ENCODE assay signal across 8 mouse cellular contexts in genomic region chr8:121590203-121591177, GRCm38 (mm10). TPM values are rescaled to one million over a fixed set of nuclear protein-coding genes. Genes with fewer than 3 reads are reported as not detected.
DNase-seq lines count a peak whose midpoint lies in the region; ATAC-seq and TF ChIP-seq lines count a peak whose summit lies in the region.

Gene Map1lc3b, plus strand, starts transcription at chr8:121590361.

- H3K9me3 ChIP-seq in erythroblast, embryonic 14.5 days (ENCODE audit: control insufficient read depth, low read length) = no peaks in the 10 kb centered on the region
- H3K9me3 ChIP-seq in heart, embryonic 12.5 days (replicated peaks) = no peaks in the 10 kb centered on the region
- no peaks in the 10 kb centered on the region for H3K9me3 ChIP-seq in kidney, postnatal 0 days (replicated peaks; ENCODE audit: low read length)
- H3K9me3 ChIP-seq in liver, embryonic 11.5 days (ENCODE audit: control insufficient read depth, low read length) = no peaks in the 10 kb centered on the region
- H3K9me3 ChIP-seq in stomach, embryonic 14.5 days (ENCODE audit: control insufficient read depth, low read depth, low read length) = no peaks in the 10 kb centered on the region

- H3ac ChIP-seq in C2C12 (ENCODE audit: control insufficient read depth, insufficient read length, low read depth) = peak within 1 kb of the TSS; percentile 88

- peaks cover 71% of the 10 kb centered on the region for H3K4me1 ChIP-seq in erythroblast, embryonic 14.5 days (ENCODE audit: control insufficient read depth)
- H3K4me1 ChIP-seq in heart, embryonic 12.5 days (replicated peaks) = peaks cover 24% of the 10 kb centered on the region
- peaks cover 9% of the 10 kb centered on the region for H3K4me1 ChIP-seq in kidney, postnatal 0 days (replicated peaks; ENCODE audit: insufficient read depth, low read length)
- H3K4me1 ChIP-seq in liver, embryonic 11.5 days (replicated peaks; ENCODE audit: control insufficient read depth, insufficient read depth, low read length) = peaks cover 26% of the 10 kb centered on the region
- peaks cover 12% of the 10 kb centered on the region for H3K4me1 ChIP-seq in stomach, embryonic 14.5 days (ENCODE audit: control insufficient read depth, insufficient read depth, low read length)

- H3K79me2 ChIP-seq in C2C12 (ENCODE audit: control insufficient read depth, insufficient read depth) = peaks cover 33% of the 10 kb centered on the region

- H3K4me2 ChIP-seq in heart, embryonic 12.5 days = peak within 1 kb of the TSS; percentile 97
- peak within 1 kb of the TSS; percentile 97 for H3K4me2 ChIP-seq in kidney, postnatal 0 days (ENCODE audit: low read length)
- peak within 1 kb of the TSS; percentile 95 for H3K4me2 ChIP-seq in liver, embryonic 11.5 days
- peak within 1 kb of the TSS; percentile 84 for H3K4me2 ChIP-seq in stomach, embryonic 14.5 days (replicated peaks; ENCODE audit: low read depth, low read length)

- peaks cover 23% of the 10 kb centered on the region for H3K79me3 ChIP-seq in C2C12 (ENCODE audit: low read depth)

- peak within 1 kb of the TSS; percentile 59 for H3K27ac ChIP-seq in heart, embryonic 12.5 days (ENCODE audit: poor library complexity, severe bottlenecking)
- H3K27ac ChIP-seq in kidney, postnatal 0 days = peak within 1 kb of the TSS; percentile 84
- H3K27ac ChIP-seq in liver, embryonic 11.5 days (ENCODE audit: low read depth, low read length) = peak within 1 kb of the TSS; percentile 88
- peak within 1 kb of the TSS; percentile 69 for H3K27ac ChIP-seq in stomach, embryonic 14.5 days (ENCODE audit: low read length)

- TF ChIP-seq CTCF in C2C12 (IDR thresholded peaks at IDR 0.05; ENCODE audit: control insufficient read depth, insufficient read depth, insufficient read length) = no peak
- TF ChIP-seq CTCF in brain, embryonic 14.5 days (IDR thresholded peaks at IDR 0.05; ENCODE audit: borderline replicate concordance, extremely low read depth, insufficient read depth, insufficient read length) = no peak
- no peak for TF ChIP-seq CTCF in kidney, postnatal 0 days (IDR thresholded peaks at IDR 0.05; ENCODE audit: low read depth)

- H3K36me3 ChIP-seq in C2C12 (ENCODE audit: control insufficient read depth, insufficient read depth) = peaks cover 12% of the 10 kb centered on the region
- peaks cover 43% of the 10 kb centered on the region for H3K36me3 ChIP-seq in erythroblast, embryonic 14.5 days (ENCODE audit: control insufficient read depth)
- peaks cover 22% of the 10 kb centered on the region for H3K36me3 ChIP-seq in heart, embryonic 12.5 days
- H3K36me3 ChIP-seq in kidney, postnatal 0 days (ENCODE audit: insufficient read depth, low read length) = peaks cover 13% of the 10 kb centered on the region; the same call in 1 of the 2 replicates
- peaks cover 17% of the 10 kb centered on the region; the same call in 1 of the 2 replicates for H3K36me3 ChIP-seq in liver, embryonic 11.5 days (ENCODE audit: control insufficient read depth, insufficient read depth, low read length)
- H3K36me3 ChIP-seq in stomach, embryonic 14.5 days (ENCODE audit: control insufficient read depth, insufficient read depth, low read length) = peaks cover 15% of the 10 kb centered on the region; the same call in 1 of the 2 replicates

- H3K9ac ChIP-seq in heart, embryonic 12.5 days = peak within 1 kb of the TSS; percentile 91
- peak within 1 kb of the TSS; percentile 95 for H3K9ac ChIP-seq in kidney, postnatal 0 days (ENCODE audit: low read depth, low read length)
- peak within 1 kb of the TSS; percentile 85 for H3K9ac ChIP-seq in liver, embryonic 11.5 days (ENCODE audit: low read depth, low read length)
- peak within 1 kb of the TSS; percentile 78 for H3K9ac ChIP-seq in stomach, embryonic 14.5 days (replicated peaks; ENCODE audit: low read depth, low read length)

- H3K4me3 ChIP-seq in C2C12 (ENCODE audit: insufficient read depth, poor library complexity, severe bottlenecking) = peak within 1 kb of the TSS; percentile 80
- H3K4me3 ChIP-seq in erythroblast, embryonic 14.5 days (replicated peaks) = peak within 1 kb of the TSS; percentile 100
- peak within 1 kb of the TSS; percentile 87 for H3K4me3 ChIP-seq in heart, embryonic 12.5 days
- peak within 1 kb of the TSS; percentile 91 for H3K4me3 ChIP-seq in kidney, postnatal 0 days (replicated peaks; ENCODE audit: low read depth, low read length)
- peak within 1 kb of the TSS; percentile 93 for H3K4me3 ChIP-seq in liver, embryonic 11.5 days (ENCODE audit: low read depth, low read length)
- H3K4me3 ChIP-seq in stomach, embryonic 14.5 days (ENCODE audit: low read depth, low read length) = peak within 1 kb of the TSS; percentile 87

- WGBS in heart, embryonic 12.5 days = under 1% methylated on average over 94 of the region's 94 CpGs
- under 1% methylated on average over 94 of the region's 94 CpGs for WGBS in kidney, postnatal 0 days
- WGBS in liver, embryonic 11.5 days = under 1% methylated on average over 94 of the region's 94 CpGs
- WGBS in stomach, embryonic 14.5 days = under 1% methylated on average over 94 of the region's 94 CpGs

- H3K27me3 ChIP-seq in C2C12 (ENCODE audit: control insufficient read depth, insufficient read depth, insufficient read length) = no peaks in the 10 kb centered on the region
- H3K27me3 ChIP-seq in erythroblast, embryonic 14.5 days (ENCODE audit: control insufficient read depth) = no peaks in the 10 kb centered on the region
- H3K27me3 ChIP-seq in heart, embryonic 12.5 days (replicated peaks) = no peaks in the 10 kb centered on the region
- no peaks in the 10 kb centered on the region for H3K27me3 ChIP-seq in kidney, postnatal 0 days (ENCODE audit: insufficient read depth, low read length)
- H3K27me3 ChIP-seq in liver, embryonic 11.5 days (replicated peaks; ENCODE audit: control insufficient read depth, insufficient read depth, low read length) = no peaks in the 10 kb centered on the region
- no peaks in the 10 kb centered on the region for H3K27me3 ChIP-seq in stomach, embryonic 14.5 days (ENCODE audit: control insufficient read depth, insufficient read depth, low read length)

- ATAC-seq in heart, embryonic 12.5 days (ENCODE audit: insufficient number of reproducible peaks, low FRiP score) = peak; percentile 90
- peak; percentile 85 for ATAC-seq in kidney, postnatal 0 days (replicated peaks; ENCODE audit: low FRiP score, low read depth)
- ATAC-seq in liver, embryonic 11.5 days (replicated peaks; ENCODE audit: low FRiP score) = peak; percentile 76
- ATAC-seq in stomach, embryonic 14.5 days (ENCODE audit: insufficient number of reproducible peaks, insufficient read depth, low FRiP score, low read depth) = peak; percentile 84

- TF ChIP-seq POLR2A in brain, embryonic 14.5 days (IDR thresholded peaks at IDR 0.05; ENCODE audit: borderline replicate concordance, extremely low read depth, insufficient read depth, insufficient read length, poor library complexity, severe bottlenecking) = peak; percentile 78

- peak; percentile 98 for DNase-seq in brain, embryonic 14.5 days (ENCODE audit: low read depth)
- peak; percentile 92 for DNase-seq in kidney, postnatal 0 days (ENCODE audit: low spot score)
- peak; percentile 94 for DNase-seq in liver, embryonic 11.5 days (ENCODE audit: low spot score)
- DNase-seq in naive thymus-derived CD4-positive, alpha-beta T cell, adult 2 months (ENCODE audit: low read depth) = peak; percentile 97

TF ChIP-seq in C2C12, 6 proteins besides CTCF, POLR2A, EP300 and RAD21:
- peak; percentile 76 for TF ChIP-seq USF1 (IDR thresholded peaks at IDR 0.05; ENCODE audit: low read depth)
- TF ChIP-seq FOSL1 (IDR thresholded peaks at IDR 0.05; ENCODE audit: insufficient read depth, low read length, poor library complexity, severe bottlenecking) = no peak
- peak; percentile 87 for TF ChIP-seq MAX (IDR thresholded peaks at IDR 0.05)
TF ChIP-seq in C2C12: peak in this region for 2.

RNA-seq across cellular contexts. Expression of gene Map1lc3b, which starts in this region (rescaled TPM):
- 101 TPM for polyA plus RNA-seq in C2C12 (2012; fragmentation: generic; extraction: Trizol)
- 72.7 and 121 TPM in 2 replicates for polyA plus RNA-seq in brain, embryonic 14.5 days (2012; rRNA removed)
- polyA plus RNA-seq in erythroblast, embryonic 14.5 days (2012) = 29.2 and 30.4 TPM in 2 replicates
- 176 and 182 TPM in 2 replicates for polyA plus RNA-seq in heart, embryonic 12.5 days (2016; fragmentation: Nextera tagmentation; extraction: Ambion mirVana)
- 281 and 284 TPM in 2 replicates for polyA plus RNA-seq in kidney, postnatal 0 days (2015; fragmentation: Nextera tagmentation; extraction: Ambion mirVana)
- polyA plus RNA-seq in liver, embryonic 11.5 days (2014; fragmentation: Nextera tagmentation; extraction: Ambion mirVana) = 161 and 167 TPM in 2 replicates
- 240 and 249 TPM in 2 replicates for polyA plus RNA-seq in stomach, embryonic 14.5 days (2014; fragmentation: Nextera tagmentation; extraction: Ambion mirVana)

Comparison
In these comparisons a context has a peak if more than half of its experiments do, and no peak if none do; other contexts are left out.
1. Peak in every context shown above with its lines: DNase-seq, ATAC-seq, H3K4me3 ChIP-seq and H3K27ac ChIP-seq.